Mouse (Mus musculus) forebrain, embryonic 15.5 days (tissue): ENCODE data around the gene Arpp21. TPM values are rescaled to one million over a fixed set of nuclear protein-coding genes. Genes with fewer than 3 reads are reported as not detected.

Source experiments
- ATAC-seq: fragments of 200-750 bp; cut with Nextera tagmentation; replicated peaks from 2 replicates; pipeline ENCODE4 v1.8.0; 2017; ENCODE audit warnings: mild to moderate bottlenecking, moderate TSS enrichment, moderate library complexity
- H3K27ac ChIP-seq: fragments of 300-500 bp; sonication (generic); replicated peaks from 2 replicates; pipeline ENCODE4 v1.5.1; 2015; ENCODE audit warnings: mild to moderate bottlenecking, inconsistent platforms
- H3K27me3 ChIP-seq: fragments of 300-500 bp; sonication (generic); 2 replicates; pipeline ENCODE4 v1.6.1; 2015; ENCODE audit warnings: inconsistent platforms
- H3K36me3 ChIP-seq: fragments of 300-500 bp; sonication (generic); 2 replicates; pipeline ENCODE4 v1.6.1; 2015; ENCODE audit warnings: mild to moderate bottlenecking, inconsistent platforms
- H3K4me1 ChIP-seq: fragments of 300-500 bp; sonication (generic); 2 replicates; pipeline ENCODE4 v1.6.1; 2015; ENCODE audit warnings: inconsistent platforms
- H3K4me2 ChIP-seq: fragments of 300-500 bp; sonication (generic); replicated peaks from 2 replicates; pipeline ENCODE4 v1.6.1; 2015; ENCODE audit warnings: mild to moderate bottlenecking, inconsistent platforms
- H3K4me3 ChIP-seq: fragments of 300-500 bp; sonication (generic); 2 replicates; pipeline ENCODE4 v1.5.1; 2015; ENCODE audit warnings: mild to moderate bottlenecking, inconsistent platforms
- H3K9ac ChIP-seq: fragments of 300-500 bp; sonication (generic); replicated peaks from 2 replicates; pipeline ENCODE4 v1.6.1; 2015; ENCODE audit warnings: mild to moderate bottlenecking, inconsistent platforms
- H3K9me3 ChIP-seq: fragments of 300-500 bp; sonication (generic); 2 replicates; pipeline ENCODE4 v1.6.1; 2016; ENCODE audit warnings: inconsistent platforms
- WGBS: fragments of 180-500 bp; shearing (Covaris S2); methylation state at CpG from one replicate; pipeline ENCODE4 v1.1.7; 2015; ENCODE audit warnings: mixed read lengths; 5-methylcytosine and 5-hydroxymethylcytosine counted together
- polyA plus RNA-seq: library from polyadenylated mRNA; unstranded; fragments of >200 nt; fragmentation: Nextera tagmentation; extraction: Ambion mirVana; gene quantifications from 2 replicates; pipeline ENCODE4 v1.2.1, GENCODE M21; 2015

The Arpp21 gene
- polyA plus RNA-seq, 1 experiment from 2014 or later: 76.3 TPM

GRCm38 (mm10) chr9:112247183-112247582, 11.4 kb upstream of the Arpp21 start:
- no peaks in the 10 kb centered on the region for H3K9me3 ChIP-seq
- 73% methylated on average over 2 of the region's 2 CpGs for WGBS
- no peak for ATAC-seq
- no peaks in the 10 kb centered on the region for H3K4me1 ChIP-seq
- no peaks in the 10 kb centered on the region for H3K27me3 ChIP-seq
- H3K4me3 ChIP-seq: no peak overlapping the region
- H3K27ac ChIP-seq: no peak overlapping the region
- H3K9ac ChIP-seq: no peak overlapping the region
- no peak overlapping the region for H3K4me2 ChIP-seq
- no peaks in the 10 kb centered on the region for H3K36me3 ChIP-seq

DNA sequence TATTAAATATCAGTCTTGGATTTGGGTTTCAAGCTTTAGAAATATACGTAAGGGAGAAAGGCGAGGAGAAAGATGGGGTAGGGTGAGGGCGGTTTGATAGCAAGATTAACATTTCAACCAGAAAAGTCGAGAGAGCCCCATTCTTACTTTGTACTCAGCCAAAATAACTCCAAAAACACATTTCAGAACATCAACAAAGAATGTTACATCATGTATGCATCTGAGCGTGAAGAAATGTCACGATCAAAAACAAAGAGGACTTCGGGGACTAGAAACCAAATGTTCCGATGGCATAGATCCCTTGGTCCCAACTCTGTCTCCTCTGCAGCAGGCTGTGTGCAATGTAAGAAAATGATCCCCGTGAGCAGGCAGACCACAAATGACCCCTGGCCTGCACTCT, 2.4 kb upstream of the Arpp21 start:
- Histone ChIP-seq H3K36me3 (no peaks in the 10 kb centered on the region), H3K27ac (no peak overlapping the region), H3K9me3 (no peaks in the 10 kb centered on the region), H3K4me1 (peaks cover 11% of the 10 kb centered on the region), H3K9ac (no peak overlapping the region), H3K4me2 (no peak overlapping the region), H3K4me3 (no peak overlapping the region), H3K27me3 (no peaks in the 10 kb centered on the region)
- WGBS: 72% methylated on average over 9 of the region's 9 CpGs
- ATAC-seq: no peak

DNA sequence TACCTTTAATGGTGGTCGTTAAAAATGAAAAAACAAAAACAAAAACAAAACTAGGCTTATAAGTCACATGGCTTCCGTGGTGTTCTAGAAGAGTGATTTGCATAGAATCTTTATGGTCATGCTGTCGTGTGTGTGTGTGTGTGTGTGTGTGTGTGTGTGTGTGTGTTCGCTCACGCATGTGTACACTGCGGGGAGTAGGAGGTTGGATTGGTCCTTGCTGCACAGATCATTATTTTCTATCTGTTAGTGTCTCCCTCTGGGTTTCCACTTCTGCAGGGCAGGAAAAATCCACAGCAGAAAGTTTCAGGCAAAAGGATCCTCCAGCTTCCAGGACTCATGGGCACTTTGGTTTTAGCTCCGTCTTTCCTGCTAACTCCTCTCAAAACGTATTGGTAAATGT, 813 bp upstream of the Arpp21 start:
- Histone ChIP-seq H3K4me2 (no peak overlapping the region), H3K27ac (no peak overlapping the region), H3K4me3 (no peak overlapping the region), H3K27me3 (no peaks in the 10 kb centered on the region), H3K9ac (no peak overlapping the region), H3K4me1 (peaks cover 11% of the 10 kb centered on the region), H3K9me3 (no peaks in the 10 kb centered on the region), H3K36me3 (no peaks in the 10 kb centered on the region)
- ATAC-seq: no peak
- WGBS: 76% methylated on average over 8 of the region's 8 CpGs

- Histone ChIP-seq H3K9me3 (no peaks in the 10 kb centered on the region), H3K4me1 (peaks cover 11% of the 10 kb centered on the region), H3K36me3 (no peaks in the 10 kb centered on the region), H3K27ac (peak overlapping the region; percentile 96), H3K27me3 (no peaks in the 10 kb centered on the region), H3K4me2 (peak overlapping the region; percentile 92), H3K9ac (peak overlapping the region; percentile 97), H3K4me3 (peak overlapping the region; percentile 69)
- WGBS: under 1% methylated on average over 43 of the region's 44 CpGs
- ATAC-seq: peak; percentile 93
These were observed 570 bp downstream of the Arpp21 start for GRCm38 (mm10) chr9:112235041-112235695.

GRCm38 (mm10) chr9:112234505-112235024, 1.2 kb downstream of the Arpp21 start:
- no peaks in the 10 kb centered on the region for H3K36me3 ChIP-seq
- peak; percentile 59 for ATAC-seq
- H3K27ac ChIP-seq: peak overlapping the region; percentile 96
- H3K4me1 ChIP-seq: peaks cover 11% of the 10 kb centered on the region
- H3K4me3 ChIP-seq: peak overlapping the region; percentile 69
- no peaks in the 10 kb centered on the region for H3K9me3 ChIP-seq
- WGBS: under 1% methylated on average over 24 of the region's 24 CpGs
- peak overlapping the region; percentile 92 for H3K4me2 ChIP-seq
- H3K9ac ChIP-seq: peak overlapping the region; percentile 97
- H3K27me3 ChIP-seq: no peaks in the 10 kb centered on the region

DNA sequence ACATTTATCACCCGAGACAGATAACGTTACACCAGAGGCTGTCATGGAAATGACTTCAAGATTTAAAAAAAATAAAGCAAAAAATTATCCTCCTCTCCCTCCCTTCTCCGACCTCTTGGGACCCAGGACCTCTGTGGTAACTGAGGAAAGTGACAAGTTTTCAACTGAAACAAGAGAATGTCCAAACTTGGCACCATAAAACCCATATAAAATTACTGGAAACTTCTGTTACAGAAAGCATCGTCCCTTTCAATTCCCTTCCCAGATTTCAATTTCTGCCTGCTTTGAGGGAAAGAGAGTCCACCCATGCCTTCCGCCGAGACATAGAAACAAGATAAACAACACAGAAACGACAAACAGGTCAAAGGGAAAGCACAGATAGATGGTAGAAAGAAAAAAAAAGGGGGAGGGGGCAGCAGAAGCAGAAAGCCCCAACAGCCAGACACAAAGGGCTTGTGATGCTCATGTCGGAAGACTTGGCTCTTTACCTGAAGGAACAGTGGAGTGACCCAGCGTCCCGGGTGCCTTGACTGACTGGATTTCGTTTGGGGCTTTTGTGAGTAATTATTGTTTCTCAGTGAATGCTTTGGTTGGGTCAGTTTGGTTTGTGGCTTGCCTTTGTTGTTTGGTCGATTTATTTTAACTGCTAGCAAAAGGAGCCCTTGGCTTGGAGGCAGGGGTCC, 1.8 kb downstream of the Arpp21 start:
- Histone ChIP-seq H3K36me3 (no peaks in the 10 kb centered on the region), H3K4me2 (peak overlapping the region; percentile 92), H3K9ac (peak overlapping the region; percentile 97), H3K27ac (peak overlapping the region; percentile 96), H3K27me3 (no peaks in the 10 kb centered on the region), H3K4me1 (peaks cover 11% of the 10 kb centered on the region), H3K4me3 (peak overlapping the region; percentile 69), H3K9me3 (no peaks in the 10 kb centered on the region)
- ATAC-seq: no peak
- 14% methylated on average over 12 of the region's 12 CpGs for WGBS

DNA sequence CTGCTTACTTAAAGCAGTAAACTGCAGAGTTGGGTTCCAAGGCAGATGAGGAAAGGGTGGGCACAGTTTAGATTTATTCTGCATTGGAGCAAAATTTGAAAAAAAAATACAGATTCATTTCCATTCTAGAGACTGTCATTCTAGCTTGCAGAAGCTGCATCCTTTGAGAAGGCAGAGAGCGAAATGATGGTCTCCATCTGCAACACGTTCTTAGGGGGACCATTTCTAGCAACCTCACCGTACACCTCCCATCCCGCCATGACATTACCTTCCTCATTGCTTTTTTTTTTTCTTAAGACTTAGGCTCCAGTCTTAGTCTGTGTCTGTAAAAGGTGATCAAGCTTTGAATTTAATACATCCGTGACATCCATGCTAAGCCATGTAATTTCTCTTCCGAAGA, 2.4 kb downstream of the Arpp21 start:
- Histone ChIP-seq H3K27me3 (no peaks in the 10 kb centered on the region), H3K36me3 (no peaks in the 10 kb centered on the region), H3K9me3 (no peaks in the 10 kb centered on the region), H3K9ac (peak overlapping the region; percentile 97), H3K4me3 (peak overlapping the region; percentile 69), H3K27ac (peak overlapping the region; percentile 96), H3K4me2 (peak overlapping the region; percentile 92), H3K4me1 (peaks cover 11% of the 10 kb centered on the region)
- no peak for ATAC-seq
- 59% methylated on average over 6 of the region's 6 CpGs for WGBS

DNA sequence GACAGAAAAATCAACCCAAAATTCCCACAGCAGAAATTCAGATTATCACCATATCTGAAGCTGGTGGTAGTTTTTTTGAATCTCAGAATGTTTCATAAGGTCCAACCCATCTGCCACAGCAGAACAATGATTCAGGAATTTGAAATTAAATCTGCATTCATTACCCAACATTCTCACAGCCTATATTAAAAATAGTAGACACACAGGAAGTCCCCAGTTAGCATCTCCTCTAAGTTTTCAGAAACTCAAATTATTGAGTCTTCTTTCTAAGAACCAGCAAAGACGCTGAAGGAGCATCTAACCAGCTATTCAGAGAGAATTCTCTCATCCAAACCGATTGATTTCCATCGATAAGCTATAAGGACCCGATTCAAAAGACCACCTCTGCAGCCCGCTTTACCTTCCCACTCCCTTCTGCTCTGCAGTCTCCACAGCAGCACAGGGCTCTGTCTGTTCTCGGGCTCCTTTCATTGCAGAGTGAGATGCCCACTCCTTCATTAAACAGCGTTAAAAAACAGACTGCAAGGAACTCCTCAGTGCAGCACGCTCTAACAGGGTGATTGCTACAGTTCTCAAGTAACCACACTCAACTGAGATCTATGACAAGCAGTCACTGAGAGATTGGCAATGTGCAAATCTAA, 3.7 kb downstream of the Arpp21 start:
- Histone ChIP-seq H3K4me1 (peaks cover 11% of the 10 kb centered on the region), H3K27ac (peak overlapping the region; percentile 96), H3K27me3 (no peaks in the 10 kb centered on the region), H3K9ac (peak overlapping the region; percentile 97), H3K4me2 (peak overlapping the region; percentile 92), H3K4me3 (peak overlapping the region; percentile 69), H3K36me3 (no peaks in the 10 kb centered on the region), H3K9me3 (no peaks in the 10 kb centered on the region)
- ATAC-seq: no peak
- WGBS: 50% methylated on average over 8 of the region's 8 CpGs

GRCm38 (mm10) chr9:112231383-112231782, 4.4 kb downstream of the Arpp21 start:
- H3K4me2 ChIP-seq: peak overlapping the region; percentile 92
- no peak for ATAC-seq
- no peaks in the 10 kb centered on the region for H3K9me3 ChIP-seq
- WGBS: 61% methylated on average over 5 of the region's 5 CpGs
- H3K36me3 ChIP-seq: no peaks in the 10 kb centered on the region
- H3K9ac ChIP-seq: peak overlapping the region; percentile 97
- peaks cover 11% of the 10 kb centered on the region for H3K4me1 ChIP-seq
- no peaks in the 10 kb centered on the region for H3K27me3 ChIP-seq
- peak overlapping the region; percentile 96 for H3K27ac ChIP-seq
- H3K4me3 ChIP-seq: peak overlapping the region; percentile 69

DNA sequence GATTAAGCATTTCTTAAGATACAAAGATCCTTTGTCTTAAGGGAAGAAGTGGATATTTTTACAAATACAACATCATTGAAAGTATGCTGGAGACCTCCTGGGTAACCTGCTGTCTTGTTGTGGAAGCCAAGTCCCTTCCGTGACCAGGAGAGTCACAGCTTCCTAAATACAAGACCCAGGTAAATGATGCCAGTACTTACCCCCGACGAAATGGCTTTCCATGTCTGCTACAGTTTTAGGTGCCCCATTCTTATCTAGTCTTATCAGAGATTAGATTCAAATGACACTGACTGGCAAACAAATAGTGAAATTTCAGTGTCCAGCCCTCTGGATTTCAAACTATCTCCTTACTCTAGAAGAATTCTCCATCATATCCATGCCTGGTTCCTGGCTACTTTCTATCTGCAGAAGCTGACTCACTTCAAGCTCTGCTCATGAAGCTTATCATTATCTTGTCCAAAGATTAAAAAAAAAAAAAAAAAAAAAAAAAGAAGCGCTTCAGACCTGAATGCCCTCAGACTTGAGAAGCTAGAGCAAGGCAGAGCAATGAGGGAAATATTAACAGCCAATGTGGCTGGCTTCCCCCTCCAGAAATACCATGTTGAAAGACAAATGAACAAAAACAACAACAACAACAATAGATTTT, 4.9 kb downstream of the Arpp21 start:
- H3K4me2 ChIP-seq: peak overlapping the region; percentile 92
- WGBS: 72% methylated on average over 4 of the region's 4 CpGs
- H3K27me3 ChIP-seq: no peaks in the 10 kb centered on the region
- no peak for ATAC-seq
- no peaks in the 10 kb centered on the region for H3K36me3 ChIP-seq
- no peaks in the 10 kb centered on the region for H3K9me3 ChIP-seq
- H3K4me3 ChIP-seq: peak overlapping the region; percentile 69
- H3K9ac ChIP-seq: peak overlapping the region; percentile 97; the same call in 1 of the 2 replicates
- H3K4me1 ChIP-seq: peaks cover 8% of the 10 kb centered on the region
- peak overlapping the region; percentile 96 for H3K27ac ChIP-seq

DNA sequence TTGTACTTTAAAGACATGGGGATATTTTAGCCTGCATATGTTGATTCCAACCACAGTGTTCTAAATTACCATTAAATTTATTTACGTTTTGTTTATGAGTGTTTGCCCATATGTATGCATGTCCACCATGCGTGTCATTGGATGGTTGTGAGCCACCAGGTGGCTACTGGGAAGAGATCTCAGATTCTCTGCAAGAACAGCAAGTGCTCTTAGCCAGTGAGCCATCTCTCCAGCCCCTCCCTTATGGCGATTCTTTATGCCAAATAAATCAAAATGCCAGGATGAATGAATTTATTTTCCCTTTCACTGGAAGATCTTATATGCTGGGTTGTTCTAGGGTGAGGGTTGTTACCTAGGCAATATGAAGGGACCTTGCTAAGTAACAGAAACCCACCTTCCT, 7.3 kb downstream of the Arpp21 start:
- ATAC-seq: no peak
- WGBS: 82% methylated on average over 3 of the region's 3 CpGs
- Histone ChIP-seq H3K27me3 (no peaks in the 10 kb centered on the region), H3K4me1 (no peaks in the 10 kb centered on the region), H3K9me3 (no peaks in the 10 kb centered on the region), H3K36me3 (no peaks in the 10 kb centered on the region), H3K4me2 (peak overlapping the region; percentile 29), H3K27ac (peak overlapping the region; percentile 28; the same call in 1 of the 2 replicates), H3K9ac (no peak overlapping the region), H3K4me3 (peak overlapping the region; percentile 17)

DNA sequence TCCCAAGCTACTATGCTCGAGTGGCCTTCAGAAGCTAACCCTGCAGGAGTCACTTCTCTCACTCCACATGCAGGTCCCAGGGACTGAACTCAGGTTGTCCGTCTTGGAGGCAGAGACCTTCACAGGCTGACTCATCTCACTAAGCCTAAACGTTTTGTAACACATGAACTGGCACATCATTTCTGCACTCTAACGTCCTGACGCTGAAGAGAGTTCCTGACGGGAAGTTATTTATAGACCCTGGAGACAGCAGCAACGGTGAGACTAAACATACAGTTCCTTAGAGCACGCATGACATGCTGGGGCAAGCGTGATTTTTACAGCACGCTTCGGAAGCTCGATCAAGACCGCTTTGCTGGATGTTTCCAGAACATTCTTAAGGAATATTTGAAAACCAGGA, 8.6 kb downstream of the Arpp21 start:
- Histone ChIP-seq H3K9ac (no peak overlapping the region), H3K4me1 (no peaks in the 10 kb centered on the region), H3K27me3 (no peaks in the 10 kb centered on the region), H3K4me3 (no peak overlapping the region), H3K4me2 (peak overlapping the region; percentile 16), H3K36me3 (no peaks in the 10 kb centered on the region), H3K9me3 (no peaks in the 10 kb centered on the region), H3K27ac (no peak overlapping the region)
- ATAC-seq: no peak
- WGBS: 80% methylated on average over 13 of the region's 13 CpGs
